Mouse (Mus musculus) left cerebral cortex, adult 2 months (tissue): ENCODE measurements around the gene Dtd1. TPM values are rescaled to one million over a fixed set of nuclear protein-coding genes. Genes with fewer than 3 reads are reported as not detected.
A peak's percentile ranks its signal among the peaks of the same experiment; 100 is the strongest.
"Not testable (repeated sequence)": the region's sequence is repeated elsewhere in the genome, so short reads cannot be mapped to it uniquely, and the experiment has no call there.

ENCODE experiments used
- DNase-seq, 2 experiments: peaks; one replicate each; pipeline ENCODE4 v3.0.0; 2021 to 2022; ENCODE audit warnings: low spot score in 2 of 2, mixed read lengths in 1 of 2; ENCODE audit errors: extremely low spot score in 1 of 2
- H3K27ac ChIP-seq: fragments of 200-600 bp; 2 replicates; pipeline ENCODE4 v1.8.1; 2022
- H3K4me3 ChIP-seq: fragments of 200-600 bp; 2 replicates; pipeline ENCODE4 v1.8.1; 2022
- CTCF ChIP-seq: fragments of 200-600 bp; IDR thresholded peaks from 2 replicates; pipeline ENCODE4 v1.8.1; 2022; ENCODE audit warnings: antibody characterized with exemption, mild to moderate bottlenecking, moderate library complexity
- intact Hi-C: fragments of 180-260 bp; cut with DNase I; formaldehyde crosslinking; loops from one replicate; pipeline ENCODE4 v1.15.1; 2025
- long read RNA-seq, 2 experiments: library from polyadenylated mRNA; stranded (forward); transcript quantifications; one replicate each; pipeline ENCODE4 v2.0.0; 2021; ENCODE audit warnings: borderline mapping rate in 2 of 2
- total RNA-seq, 2 experiments: library from RNA; stranded (reverse); gene quantifications; 2 replicates each; pipeline ENCODE4 v1.2.3; 2021

The Dtd1 gene
- total RNA-seq = 10 to 100 TPM; 63.3 to 64.2 TPM
- long read RNA-seq, experiment 1, transcript Dtd1-201 (6 exons, 1,350 nt) = major isoform, 39 of 44 reads
- long read RNA-seq, experiment 1, partial matches to known transcripts = 0 of 44 reads
- long read RNA-seq, experiment 1, other reads (novel, unspliced or antisense) = 5 of 44 reads
- long read RNA-seq, experiment 2, transcript Dtd1-201 (6 exons, 1,350 nt) = major isoform, 32 of 36 reads
- long read RNA-seq, experiment 2, partial matches to known transcripts = 0 of 36 reads
- long read RNA-seq, experiment 2, other reads (novel, unspliced or antisense) = 4 of 36 reads

DNA sequence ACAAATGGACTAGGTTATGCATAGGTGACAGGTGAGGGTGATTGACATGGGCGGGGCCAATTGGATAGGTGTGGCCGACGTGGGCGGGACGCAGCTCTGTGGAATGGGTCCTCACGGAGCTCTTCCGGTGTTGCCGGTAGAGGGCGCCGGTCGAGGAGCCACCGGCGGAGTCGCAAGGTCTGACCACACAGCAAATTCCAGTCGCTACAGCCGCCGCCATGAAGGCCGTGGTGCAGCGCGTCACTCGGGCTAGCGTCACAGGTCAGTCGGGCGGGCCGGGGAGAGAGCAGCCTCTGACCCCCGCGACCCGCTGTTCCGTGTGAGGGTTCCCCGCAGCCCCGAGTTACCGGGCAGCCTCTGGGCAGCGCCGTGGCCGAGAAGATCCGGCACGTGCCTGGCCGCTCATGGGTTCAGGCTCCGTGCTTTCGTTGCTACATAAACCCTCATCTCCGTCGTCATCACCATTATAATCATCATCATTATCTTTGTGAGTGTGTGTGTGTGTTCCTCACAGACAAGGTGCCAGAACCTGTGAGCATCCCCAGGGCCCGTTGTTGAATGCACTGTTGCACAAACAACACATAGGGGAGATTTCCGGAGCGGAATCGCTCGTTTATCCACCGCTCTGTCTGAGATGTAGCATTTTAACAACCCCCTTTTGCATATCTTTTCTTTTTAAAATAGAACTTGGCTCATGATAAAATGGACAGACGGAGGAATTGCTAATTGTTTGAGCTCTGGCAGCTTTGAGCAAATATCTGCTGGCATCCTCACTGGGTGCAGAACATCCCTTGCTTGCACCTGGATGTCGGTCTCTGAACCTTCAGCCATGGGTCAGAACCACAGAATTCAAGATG lies at the start of gene Dtd1:
Gene Dtd1, plus strand, starts transcription at position 67 of the 857 bp plus-strand sequence.
- intact Hi-C loops = loop anchor here (5.0 kb wide), 1 partner anchor 987 kb away; no protein-coding TSS in a partner anchor
- Histone ChIP-seq H3K27ac (peak within 1 kb of the TSS; percentile 98), H3K4me3 (peak within 1 kb of the TSS; percentile 67)
- peak; percentile 93 for TF ChIP-seq CTCF
- peak; percentile 90 for DNase-seq

DNA sequence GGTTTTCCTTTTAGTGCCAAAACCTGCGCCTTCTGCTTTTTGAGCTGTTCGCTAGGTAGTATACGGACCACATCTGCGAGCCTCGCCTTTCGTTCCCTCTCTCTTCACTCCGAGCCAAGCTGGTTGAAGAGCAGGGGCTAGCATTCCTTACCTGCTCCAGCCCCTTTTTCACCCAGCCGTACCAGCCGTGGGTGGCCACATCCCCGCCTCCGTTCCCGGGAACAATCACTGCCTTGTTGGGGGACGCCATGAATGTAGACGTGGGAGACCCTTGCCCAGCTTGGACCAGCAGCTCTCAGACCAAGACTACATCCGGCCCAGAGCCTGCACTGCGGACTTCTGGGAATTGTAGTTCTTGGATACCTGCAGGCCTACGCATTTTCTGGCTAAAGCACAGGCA lies 49.2 kb upstream of the Dtd1 start, which contains the start of gene Rbbp9:
Gene Rbbp9, minus strand, starts transcription at position 341 of the 400 bp plus-strand sequence.
- H3K4me3 ChIP-seq = peak within 1 kb of the TSS; percentile 79
- TF ChIP-seq CTCF = no peak
- peak within 1 kb of the TSS; percentile 93 for H3K27ac ChIP-seq
- intact Hi-C loops = loop anchor here (2.0 kb wide), 1 partner anchor 24 kb away; the partner anchor contains the start of genes Dzank1 and Polr3f
- peak; percentile 70 for DNase-seq

DNA sequence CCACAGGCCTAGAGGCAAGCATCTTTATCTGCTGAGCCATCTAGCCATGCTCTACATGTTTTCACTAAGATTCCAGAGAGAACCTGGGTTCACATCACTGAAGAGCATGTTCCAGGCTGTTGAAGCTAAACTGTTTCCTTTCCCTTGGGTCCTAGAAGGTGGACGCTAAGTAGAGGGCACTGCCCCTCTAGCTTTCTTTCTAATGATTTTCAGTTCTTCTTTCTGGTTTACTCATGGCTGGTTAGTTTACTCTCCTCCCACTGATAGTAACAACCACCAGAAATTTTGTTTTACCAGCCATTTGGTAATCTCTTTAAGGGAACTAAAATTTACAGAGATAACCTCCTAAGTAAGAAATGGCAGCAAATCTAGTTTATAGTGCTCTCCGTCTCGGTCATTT lies 45.8 kb upstream of the Dtd1 start:
- no peak overlapping the region for H3K27ac ChIP-seq
- DNase-seq = no peak
- TF ChIP-seq CTCF = no peak
- no peak overlapping the region for H3K4me3 ChIP-seq
- intact Hi-C loops = no loop called here

DNA sequence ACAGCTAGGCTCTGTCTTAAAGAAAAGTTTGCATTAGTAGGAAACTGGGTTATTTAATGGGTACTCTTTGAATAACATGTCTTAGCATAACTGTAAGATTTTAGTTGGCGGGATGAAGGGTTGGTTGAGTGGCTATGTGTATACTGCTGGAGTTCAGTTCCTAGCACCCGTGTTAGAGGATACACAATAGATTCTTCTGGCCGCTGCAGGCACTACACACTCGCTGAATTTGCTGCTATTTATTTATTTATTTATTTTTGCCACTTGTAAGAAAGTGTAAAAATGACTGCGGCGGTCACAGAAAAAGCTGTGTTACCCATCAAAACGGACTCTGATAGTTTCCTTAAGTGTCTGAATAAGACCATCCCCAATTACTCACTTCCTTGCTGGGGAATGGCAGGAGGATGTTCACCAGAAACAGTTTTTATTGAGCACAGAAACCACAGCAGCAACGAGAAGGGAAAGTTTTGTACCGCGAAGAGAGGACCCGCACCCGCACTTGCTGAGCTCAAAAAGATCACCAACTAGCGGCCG lies 44.3 kb upstream of the Dtd1 start:
- Histone ChIP-seq H3K4me3 (peak overlapping the region; percentile 69), H3K27ac (peak overlapping the region; percentile 88)
- no peak for DNase-seq
- intact Hi-C loops = loop anchor here (5.0 kb wide), 2 partner anchors 37 to 283 kb away; partner anchors contain the start of genes Mgme1, Smim26 and Snx5
- TF ChIP-seq CTCF = no peak

DNA sequence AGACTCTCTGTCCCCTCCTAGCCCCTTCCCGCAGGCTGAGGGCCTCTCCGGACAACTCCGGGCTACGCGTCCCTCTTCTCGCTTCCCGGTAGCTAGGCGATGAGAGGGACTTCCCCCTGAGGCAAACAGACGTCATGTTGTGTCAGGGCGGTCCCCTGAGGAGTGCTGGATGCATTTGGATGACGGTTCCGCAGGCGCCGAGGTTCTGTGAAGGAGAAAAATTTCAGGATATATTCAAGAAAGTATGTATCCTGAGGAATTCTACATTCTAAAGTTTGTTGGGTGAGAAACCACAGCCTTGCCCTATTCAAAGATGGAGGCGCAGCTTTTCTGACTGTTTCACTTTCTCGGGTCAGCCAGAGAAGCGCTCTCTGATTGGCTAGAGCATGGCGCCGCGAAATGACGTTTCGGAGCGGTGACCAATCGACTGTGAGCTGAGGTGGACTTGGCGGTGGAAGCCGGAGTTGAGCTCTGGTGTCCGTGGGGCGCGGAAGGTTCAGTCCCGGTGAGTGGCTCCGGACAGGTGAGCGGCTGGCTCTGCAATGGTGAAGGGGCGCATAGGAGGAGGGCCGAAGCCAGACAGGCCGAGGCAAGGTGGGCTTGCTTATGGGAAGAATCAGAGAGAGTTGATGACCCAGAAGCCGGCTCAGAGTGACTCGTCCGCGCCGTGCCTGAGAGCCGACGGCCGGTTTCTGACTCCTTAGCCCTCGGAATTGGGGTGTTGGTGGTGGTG lies 43.7 kb upstream of the Dtd1 start, which contains the start of gene Sec23b:
Gene Sec23b, plus strand, starts transcription at position 410 of the 733 bp plus-strand sequence.
- Histone ChIP-seq H3K4me3 (peak within 1 kb of the TSS; percentile 69), H3K27ac (peak within 1 kb of the TSS; percentile 88)
- peak; percentile 96 to 97 for DNase-seq
- TF ChIP-seq CTCF = no peak
- intact Hi-C loops = loop anchor here (1.0 to 5.0 kb wide), 3 partner anchors 29 to 284 kb away; partner anchors contain the start of genes Dzank1, Mgme1, Polr3f and Smim26

DNA sequence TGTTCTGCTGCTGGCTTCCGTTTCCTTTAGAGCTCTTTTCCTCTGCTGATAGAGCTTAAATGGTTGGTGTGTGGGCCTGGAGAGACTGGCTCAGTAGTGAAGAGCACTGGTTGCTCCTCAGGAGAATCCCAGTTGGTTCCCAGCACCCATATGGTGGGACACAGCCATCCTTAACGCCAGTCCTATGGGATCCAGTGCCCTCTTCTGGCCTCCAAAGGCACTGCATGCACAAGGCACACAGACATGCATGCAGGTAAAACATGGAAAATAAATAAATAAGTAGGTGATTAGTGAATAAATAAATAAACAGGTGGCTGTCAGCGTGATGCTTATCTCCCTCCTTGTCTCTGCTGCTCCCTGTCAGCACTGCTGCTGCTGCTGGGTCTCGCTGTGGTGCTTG lies 11.0 kb upstream of the Dtd1 start:
- DNase-seq = no peak
- H3K4me3 ChIP-seq = no peak overlapping the region
- peak; percentile 39 for TF ChIP-seq CTCF
- intact Hi-C loops = no loop called here
- H3K27ac ChIP-seq = no peak overlapping the region

DNA sequence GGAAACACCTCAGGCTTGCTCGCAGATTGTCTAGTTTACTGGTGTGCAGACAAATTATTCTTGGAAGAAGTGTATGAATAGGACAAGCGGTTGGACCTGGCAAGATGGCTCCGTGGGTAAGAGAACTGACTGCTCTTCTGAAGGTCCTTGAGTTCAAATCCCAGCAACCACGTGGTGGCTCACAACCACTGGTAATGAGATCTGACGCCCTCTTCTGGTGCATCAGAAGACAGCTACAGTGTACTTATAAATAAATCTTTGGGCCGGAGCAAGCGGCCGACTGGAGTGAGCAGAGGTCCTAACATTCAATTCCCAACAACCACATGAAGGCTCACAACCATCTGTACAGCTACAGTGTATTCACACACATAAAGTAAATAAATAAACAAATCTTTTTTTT lies 6.7 kb upstream of the Dtd1 start:
- not testable (repeated sequence) for H3K27ac ChIP-seq, DNase-seq, H3K4me3 ChIP-seq
- intact Hi-C loops = loop anchor here (5.0 kb wide), 1 partner anchor 36 kb away; the partner anchor contains the start of gene Sec23b

DNA sequence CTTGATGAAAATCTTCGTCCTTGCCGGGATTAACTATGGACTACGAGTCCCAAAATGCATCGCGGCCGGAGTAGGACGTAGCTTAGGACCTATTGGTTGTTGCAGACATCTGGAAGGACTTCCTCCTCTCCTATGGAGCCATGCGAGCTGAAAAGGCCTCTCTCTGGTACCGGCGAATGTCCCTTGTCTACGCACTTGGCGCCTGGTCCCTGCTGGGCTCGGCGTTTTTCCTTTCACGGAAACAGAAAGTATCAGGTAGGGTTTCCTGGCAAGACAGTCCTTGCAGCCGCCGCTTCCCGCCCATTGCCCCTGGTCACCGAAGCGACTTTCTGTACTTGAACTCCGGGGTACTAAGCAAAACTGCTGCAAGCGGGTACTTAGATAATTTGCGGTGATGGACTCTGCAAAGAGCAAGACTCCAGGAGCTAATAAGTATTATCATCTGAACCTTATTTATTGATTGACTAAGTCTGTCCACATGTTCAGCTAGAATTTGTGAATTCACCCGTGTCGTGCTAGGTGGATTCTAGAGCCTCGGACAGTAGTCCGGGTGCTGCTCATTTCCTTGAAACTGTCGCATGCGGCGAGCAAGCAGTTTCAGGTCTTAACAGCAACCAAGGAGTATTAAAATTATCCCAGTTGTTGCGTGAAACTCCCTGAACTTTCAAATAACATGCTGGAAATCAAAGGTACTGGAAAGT lies 5.6 kb upstream of the Dtd1 start, which contains the start of gene Smim26:
Gene Smim26, plus strand, starts transcription at position 104 of the 701 bp plus-strand sequence.
- peak within 1 kb of the TSS; percentile 74 for H3K27ac ChIP-seq
- no peak for TF ChIP-seq CTCF
- peak; percentile 77 to 80 for DNase-seq
- intact Hi-C loops = loop anchor here (5.0 kb wide), 1 partner anchor 37 kb away; the partner anchor contains the start of gene Sec23b
- peak within 1 kb of the TSS; percentile 57 for H3K4me3 ChIP-seq

DNA sequence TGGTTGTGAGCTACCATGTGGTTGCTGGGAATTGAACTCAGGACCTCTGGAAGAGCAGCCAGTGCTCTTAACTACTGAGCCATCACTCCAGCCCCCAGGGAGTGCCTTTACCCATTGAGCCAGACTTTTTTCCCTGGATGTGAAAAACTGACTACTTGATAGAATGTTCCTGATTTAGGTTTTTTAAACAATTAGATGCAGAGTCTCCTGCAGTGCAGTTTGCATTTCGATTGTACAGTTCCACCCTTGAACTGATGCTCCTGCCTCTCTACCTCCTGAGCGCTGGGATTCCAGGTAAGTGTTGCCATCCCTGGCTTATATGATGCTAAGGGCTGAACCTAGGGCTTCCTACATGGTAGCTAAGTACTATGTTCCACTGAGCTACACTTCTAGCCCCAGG lies 1.7 kb upstream of the Dtd1 start:
- TF ChIP-seq CTCF = no peak
- DNase-seq = no peak
- no peak overlapping the region for H3K27ac ChIP-seq
- no peak overlapping the region for H3K4me3 ChIP-seq
- intact Hi-C loops = no loop called here

DNA sequence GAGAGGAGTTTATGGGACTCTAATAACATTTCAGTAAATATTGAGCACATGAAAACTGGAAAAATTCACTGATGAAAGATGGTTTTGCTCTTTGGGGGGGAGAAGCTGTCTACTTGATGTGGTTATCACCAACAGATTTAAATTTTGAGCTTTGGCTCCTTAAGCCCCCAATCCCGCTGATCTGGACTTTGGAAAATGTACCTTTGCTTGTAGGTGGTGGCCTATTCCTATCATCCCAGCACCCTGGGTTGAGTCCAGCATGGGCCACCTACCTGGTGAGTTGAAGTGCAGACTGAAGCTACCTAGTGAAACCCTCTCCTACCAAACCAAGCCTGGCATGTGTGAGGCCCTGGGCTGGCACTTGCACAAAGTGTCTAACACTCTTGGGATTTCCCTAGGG lies 1.9 kb downstream of the Dtd1 start:
- TF ChIP-seq CTCF = no peak
- intact Hi-C loops = loop anchor here (5.0 kb wide), 1 partner anchor 986 kb away; no protein-coding TSS in a partner anchor

More for the DNA sequence above, 1.9 kb downstream of the Dtd1 start:
- no peak overlapping the region for H3K27ac ChIP-seq
- DNase-seq = no peak
- no peak overlapping the region for H3K4me3 ChIP-seq
